Mouse (Mus musculus): ENCODE measurements around the gene Glis2.
"Not testable (repeated sequence)": the region's sequence is repeated elsewhere in the genome, so short reads cannot be mapped to it uniquely, and the experiment has no call there.

Gene Glis2

GRCm38 (mm10) chr16:4581179-4581578, 13.3 kb upstream of the Glis2 start:
- in situ Hi-C loops (cut with MboI, MseI), result not testable (repeated sequence)

GRCm38 (mm10) chr16:4583807-4584206, 10.7 kb upstream of the Glis2 start:
- in situ Hi-C loops (cut with MboI, MseI), result no loop called here

- in situ Hi-C loops (cut with MboI, MseI), result no loop called here
Measured at GRCm38 (mm10) chr16:4584438-4584837, 10.1 kb upstream of the Glis2 start.

GRCm38 (mm10) chr16:4585642-4586530, 8.6 kb upstream of the Glis2 start:
- in situ Hi-C loops (cut with MboI, MseI), result no loop called here

- in situ Hi-C loops (cut with MboI, MseI), result no loop called here
Measured at GRCm38 (mm10) chr16:4586531-4587123, 7.9 kb upstream of the Glis2 start.

GRCm38 (mm10) chr16:4587516-4588210, 6.8 kb upstream of the Glis2 start:
- in situ Hi-C loops (cut with MboI, MseI), result no loop called here

GRCm38 (mm10) chr16:4590236-4590635, 4.3 kb upstream of the Glis2 start:
- in situ Hi-C loops (cut with MboI, MseI), result no loop called here

- in situ Hi-C loops (cut with MboI, MseI), result no loop called here
Measured at GRCm38 (mm10) chr16:4592909-4593875, 1.3 kb upstream of the Glis2 start.

- in situ Hi-C loops (cut with MboI, MseI), result no loop called here
Measured at GRCm38 (mm10) chr16:4594814-4595526, 457 bp downstream of the Glis2 start.

- in situ Hi-C loops (cut with MboI, MseI), result no loop called here
Measured at GRCm38 (mm10) chr16:4595527-4595963, 1.0 kb downstream of the Glis2 start.

- in situ Hi-C loops (cut with MboI, MseI), result no loop called here
Measured at GRCm38 (mm10) chr16:4596141-4596728, 1.7 kb downstream of the Glis2 start.

- in situ Hi-C loops (cut with MboI, MseI), result no loop called here
Measured at GRCm38 (mm10) chr16:4596836-4597235, 2.3 kb downstream of the Glis2 start.

GRCm38 (mm10) chr16:4597296-4597695, 2.8 kb downstream of the Glis2 start:
- in situ Hi-C loops (cut with MboI, MseI), result no loop called here

- in situ Hi-C loops (cut with MboI, MseI), result no loop called here
Measured at GRCm38 (mm10) chr16:4598041-4598440, 3.5 kb downstream of the Glis2 start.

GRCm38 (mm10) chr16:4598891-4599543, 4.5 kb downstream of the Glis2 start:
- in situ Hi-C loops (cut with MboI, MseI), result no loop called here

GRCm38 (mm10) chr16:4599616-4600015, 5.1 kb downstream of the Glis2 start:
- in situ Hi-C loops (cut with MboI, MseI), result no loop called here

- in situ Hi-C loops (cut with MboI, MseI), result no loop called here
Measured at GRCm38 (mm10) chr16:4600701-4601310, 6.3 kb downstream of the Glis2 start.

GRCm38 (mm10) chr16:4602189-4602588, 7.7 kb downstream of the Glis2 start:
- in situ Hi-C loops (cut with MboI, MseI), result no loop called here

- in situ Hi-C loops (cut with MboI, MseI), result no loop called here
Measured at GRCm38 (mm10) chr16:4602766-4603452, 8.4 kb downstream of the Glis2 start.
